Mouse (Mus musculus) kidney, postnatal 0 days (tissue): ENCODE measurements at regions not wholly inside any gene's neighbourhood (a gene's known extent, or its start where the extent isn't known, plus 50 kb on each side); places are given as distances from the start of the nearest gene placed in this dataset.

Source experiments
- ATAC-seq: fragments of 200-750 bp; cut with Nextera tagmentation; replicated peaks from 2 replicates; pipeline ENCODE4 v1.8.0; 2017; ENCODE audit warnings: low read depth, moderate number of reproducible peaks, moderate TSS enrichment, moderate library complexity; ENCODE audit not compliant: low FRiP score
- DNase-seq: peaks from one replicate; pipeline ENCODE4 v3.0.0-alpha.2; 2016; ENCODE audit warnings: low spot score
- H3K27ac ChIP-seq: fragments of 300-500 bp; sonication (generic); 2 replicates; pipeline ENCODE4 v1.5.1; 2014; ENCODE audit warnings: mild to moderate bottlenecking
- H3K27me3 ChIP-seq: fragments of 300-500 bp; sonication (generic); 2 replicates; pipeline ENCODE4 v1.6.1; 2014; ENCODE audit warnings: low read length, mixed read lengths; ENCODE audit not compliant: insufficient read depth
- H3K36me3 ChIP-seq: fragments of 300-500 bp; sonication (generic); 2 replicates; pipeline ENCODE4 v1.6.1; 2014; ENCODE audit warnings: low read length, mixed read lengths; ENCODE audit not compliant: insufficient read depth
- H3K4me1 ChIP-seq: fragments of 300-500 bp; sonication (generic); replicated peaks from 2 replicates; pipeline ENCODE4 v1.6.1; 2014; ENCODE audit warnings: antibody characterized with exemption, low read length, mixed read lengths; ENCODE audit not compliant: insufficient read depth
- H3K4me2 ChIP-seq: fragments of 300-500 bp; sonication (generic); 2 replicates; pipeline ENCODE4 v1.6.1; 2014; ENCODE audit warnings: mild to moderate bottlenecking, low read length, moderate library complexity, mixed read lengths
- H3K4me3 ChIP-seq: fragments of 300-500 bp; sonication (generic); replicated peaks from 2 replicates; pipeline ENCODE4 v1.5.1; 2014; ENCODE audit warnings: low read depth, low read length
- H3K9ac ChIP-seq: fragments of 300-500 bp; sonication (generic); 2 replicates; pipeline ENCODE4 v1.6.1; 2014; ENCODE audit warnings: low read depth, low read length
- H3K9me3 ChIP-seq: fragments of 300-500 bp; sonication (generic); replicated peaks from 2 replicates; pipeline ENCODE4 v1.6.1; 2016; ENCODE audit warnings: low read length, inconsistent platforms, mixed read lengths
- CTCF ChIP-seq: IDR thresholded peaks from 2 replicates; pipeline ENCODE4 v1.5.1; 2016; ENCODE audit warnings: antibody characterized with exemption, low read depth, mild to moderate bottlenecking, moderate library complexity
- WGBS: fragments of 180-500 bp; shearing (Covaris S2); extraction: QIAGEN DNeasy Blood & Tissue Kit; methylation state at CpG from one replicate; pipeline ENCODE4 v1.1.7; 2014; 5-methylcytosine and 5-hydroxymethylcytosine counted together

- Histone ChIP-seq H3K9ac (no peak overlapping the region), H3K4me2 (no peak overlapping the region), H3K9me3 (no peaks in the 10 kb centered on the region), H3K4me1 (no peaks in the 10 kb centered on the region), H3K36me3 (no peaks in the 10 kb centered on the region), H3K4me3 (no peak overlapping the region), H3K27ac (no peak overlapping the region), H3K27me3 (no peaks in the 10 kb centered on the region)
- WGBS = 80% methylated on average over 2 of the region's 2 CpGs
- no peak for DNase-seq
- ATAC-seq = no peak
- TF ChIP-seq CTCF = no peak
Observed at GRCm38 (mm10) chr3:80385986-80386385, 416.6 kb downstream of the Gria2 start.

DNA sequence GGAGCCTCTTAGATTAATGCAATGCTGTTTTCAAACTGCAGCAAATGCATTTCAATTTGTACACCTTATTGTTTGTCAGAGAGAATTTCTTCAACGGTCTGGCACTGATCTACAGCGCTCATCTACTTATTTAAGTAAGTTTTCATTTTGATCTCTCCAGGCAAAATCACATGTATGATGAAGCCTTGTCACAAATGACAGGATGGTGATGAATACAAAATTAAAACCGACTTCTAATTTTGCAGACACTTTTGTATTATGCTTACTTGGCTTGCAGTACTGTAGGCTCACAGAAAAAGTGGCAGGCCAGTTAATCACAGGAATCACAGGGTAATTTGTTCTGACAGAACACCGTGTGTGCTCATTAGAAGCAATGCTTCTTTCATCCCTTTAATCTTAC is 406.4 kb downstream of the Gria2 start:
- no peaks in the 10 kb centered on the region for H3K36me3 ChIP-seq

GRCm38 (mm10) chr3:80420453-80420852 is 382.2 kb downstream of the Gria2 start:
- no peaks in the 10 kb centered on the region for H3K27me3 ChIP-seq
- H3K9me3 ChIP-seq = no peaks in the 10 kb centered on the region
- 83% methylated on average over 3 of the region's 3 CpGs for WGBS
- H3K9ac ChIP-seq = no peak overlapping the region
- ATAC-seq = no peak
- no peak overlapping the region for H3K27ac ChIP-seq
- H3K36me3 ChIP-seq = no peaks in the 10 kb centered on the region
- H3K4me2 ChIP-seq = no peak overlapping the region
- DNase-seq = no peak
- no peaks in the 10 kb centered on the region for H3K4me1 ChIP-seq
- no peak overlapping the region for H3K4me3 ChIP-seq
- TF ChIP-seq CTCF = no peak

More for the DNA sequence above, 406.4 kb downstream of the Gria2 start:
- no peak for TF ChIP-seq CTCF
- no peak overlapping the region for H3K27ac ChIP-seq
- H3K9me3 ChIP-seq = no peaks in the 10 kb centered on the region
- DNase-seq = no peak
- no peak for ATAC-seq
- H3K4me2 ChIP-seq = no peak overlapping the region
- 64% methylated on average over 4 of the region's 4 CpGs for WGBS
- no peaks in the 10 kb centered on the region for H3K4me1 ChIP-seq
- H3K27me3 ChIP-seq = no peaks in the 10 kb centered on the region
- no peak overlapping the region for H3K4me3 ChIP-seq
- H3K9ac ChIP-seq = no peak overlapping the region

- H3K27me3 ChIP-seq = no peaks in the 10 kb centered on the region
- H3K9ac ChIP-seq = no peak overlapping the region
- DNase-seq (no peak), ATAC-seq (no peak)
- H3K9me3 ChIP-seq = no peaks in the 10 kb centered on the region
- H3K4me2 ChIP-seq = no peak overlapping the region
- no peaks in the 10 kb centered on the region for H3K36me3 ChIP-seq
- H3K4me1 ChIP-seq = no peaks in the 10 kb centered on the region
- TF ChIP-seq CTCF = no peak
- no peak overlapping the region for H3K27ac ChIP-seq
- no peak overlapping the region for H3K4me3 ChIP-seq
- WGBS = 91% methylated on average over 3 of the region's 3 CpGs
Observed at GRCm38 (mm10) chr3:80421461-80421860, 381.2 kb downstream of the Gria2 start.

GRCm38 (mm10) chr3:80422106-80422505 is 380.5 kb downstream of the Gria2 start:
- no peaks in the 10 kb centered on the region for H3K4me1 ChIP-seq
- ATAC-seq (no peak), DNase-seq (no peak)
- TF ChIP-seq CTCF = no peak
- no peak overlapping the region for H3K27ac ChIP-seq
- H3K27me3 ChIP-seq = no peaks in the 10 kb centered on the region
- H3K4me3 ChIP-seq = no peak overlapping the region
- no peaks in the 10 kb centered on the region for H3K9me3 ChIP-seq
- WGBS = 76% methylated on average over 3 of the region's 3 CpGs
- H3K4me2 ChIP-seq = no peak overlapping the region
- H3K36me3 ChIP-seq = no peaks in the 10 kb centered on the region
- H3K9ac ChIP-seq = no peak overlapping the region

DNA sequence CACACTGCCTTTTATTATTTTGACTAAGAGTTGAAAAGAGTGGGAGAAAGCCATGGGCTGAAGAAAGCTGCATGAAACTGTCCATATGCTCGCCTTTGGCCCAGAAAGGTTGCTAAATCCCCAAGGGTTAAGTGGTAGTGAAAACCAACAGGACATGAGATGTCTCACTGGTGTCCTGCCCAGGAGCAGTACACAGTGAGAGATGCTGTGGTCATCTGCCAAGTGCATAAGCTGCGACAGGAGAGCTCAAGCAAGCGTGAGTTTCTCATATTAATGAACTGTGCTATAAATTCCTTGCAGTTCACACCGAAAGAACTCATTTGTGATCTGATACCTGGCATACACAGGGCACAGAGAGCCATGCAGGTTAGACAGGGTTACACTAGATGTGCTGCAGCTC is 380.0 kb downstream of the Gria2 start:
- H3K9me3 ChIP-seq = no peaks in the 10 kb centered on the region
- no peaks in the 10 kb centered on the region for H3K36me3 ChIP-seq
- no peak overlapping the region for H3K9ac ChIP-seq
- DNase-seq (no peak), ATAC-seq (no peak)
- no peak for TF ChIP-seq CTCF
- 64% methylated on average over 4 of the region's 4 CpGs for WGBS
- no peak overlapping the region for H3K4me2 ChIP-seq
- no peaks in the 10 kb centered on the region for H3K27me3 ChIP-seq
- no peaks in the 10 kb centered on the region for H3K4me1 ChIP-seq
- H3K27ac ChIP-seq = no peak overlapping the region
- no peak overlapping the region for H3K4me3 ChIP-seq
